ENCODE assay signal across 7 mouse cellular contexts in the genomic region with DNA sequence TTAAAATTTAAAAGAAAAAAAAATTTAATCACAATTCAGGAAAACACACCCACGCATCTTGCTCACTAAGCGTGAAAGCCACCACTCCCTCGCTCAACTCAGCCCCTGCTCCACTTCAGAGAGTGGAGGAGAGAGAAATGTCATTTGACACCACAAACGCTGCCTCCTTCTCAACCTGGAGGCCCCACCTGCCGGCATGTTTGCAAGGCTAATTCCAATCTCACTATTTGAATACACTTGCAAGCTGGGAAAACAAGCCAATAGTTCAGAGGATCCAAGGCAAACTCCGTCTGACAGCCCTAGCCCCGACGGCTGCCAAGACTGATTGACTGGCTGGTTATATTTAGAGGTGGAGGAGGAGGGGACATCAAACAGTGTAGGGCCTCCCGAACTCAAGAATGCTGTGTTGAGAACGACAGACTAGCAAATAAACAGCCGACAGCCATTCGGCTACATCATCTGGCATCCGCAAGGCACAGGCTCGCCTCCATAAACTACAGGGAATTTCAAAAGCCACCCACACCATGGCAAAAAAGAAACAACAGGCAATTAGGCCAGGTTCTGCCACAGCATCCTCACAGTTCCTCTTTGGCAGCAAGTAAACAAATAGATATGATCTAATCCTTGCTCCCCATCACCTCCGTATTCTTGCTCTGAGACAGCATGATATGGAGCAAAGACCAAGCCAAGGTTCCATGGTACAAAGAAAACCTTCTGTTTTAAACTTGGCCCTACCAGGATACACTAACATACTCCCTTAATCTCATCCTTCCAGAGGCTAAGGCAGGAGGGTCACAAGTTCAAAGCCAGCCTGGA.
DNase-seq lines count a peak whose midpoint lies in the region; ATAC-seq and TF ChIP-seq lines count a peak whose summit lies in the region.

No protein-coding gene starts in this region.

- H3K27ac ChIP-seq in gastrocnemius, adult 2 months, result peak overlapping the region; percentile 85
- H3K27ac ChIP-seq in hindbrain, embryonic 16.5 days (ENCODE audit: low read depth, low read length), result peak overlapping the region; percentile 3
- H3K27ac ChIP-seq in midbrain, embryonic 11.5 days (ENCODE audit: low read depth, low read length), result peak overlapping the region; percentile 10

- intact Hi-C loops in gastrocnemius, adult 2 months (cut with DNase I), result loop anchor here (5.0 kb wide), 1 partner anchor 63 kb away; no protein-coding TSS in a partner anchor

- no peaks in the 10 kb centered on the region for H3K36me3 ChIP-seq in hindbrain, embryonic 16.5 days (ENCODE audit: control insufficient read depth, insufficient read depth, low read length)
- 0 out of 2 replicates have a peak, but pooled peaks cover 2% of the 10 kb centered on the region for H3K36me3 ChIP-seq in midbrain, embryonic 11.5 days (ENCODE audit: control insufficient read depth, insufficient read depth, low read length)

- no peak for TF ChIP-seq CTCF in gastrocnemius, adult 2 months (IDR thresholded peaks at IDR 0.05)

- H3K27me3 ChIP-seq in hindbrain, embryonic 16.5 days (replicated peaks; ENCODE audit: control insufficient read depth, insufficient read depth, low read length), result no peaks in the 10 kb centered on the region
- H3K27me3 ChIP-seq in midbrain, embryonic 11.5 days (ENCODE audit: control insufficient read depth, insufficient read depth, low read length), result no peaks in the 10 kb centered on the region

- no peak for ATAC-seq in hindbrain, embryonic 16.5 days
- ATAC-seq in midbrain, embryonic 11.5 days (ENCODE audit: low FRiP score), result peak; percentile 20; the same call in 1 of the 2 replicates

- H3K4me3 ChIP-seq in gastrocnemius, adult 2 months, result peak overlapping the region; percentile 36
- no peak overlapping the region for H3K4me3 ChIP-seq in hindbrain, embryonic 16.5 days (ENCODE audit: low read length)
- H3K4me3 ChIP-seq in midbrain, embryonic 11.5 days (ENCODE audit: low read depth, low read length), result no peak overlapping the region

- WGBS in hindbrain, embryonic 16.5 days, result 20% methylated on average over 15 of the region's 15 CpGs
- WGBS in midbrain, embryonic 11.5 days, result 18% methylated on average over 15 of the region's 15 CpGs

- H3K4me2 ChIP-seq in hindbrain, embryonic 16.5 days (ENCODE audit: low read length), result no peak overlapping the region
- no peak overlapping the region for H3K4me2 ChIP-seq in midbrain, embryonic 11.5 days

- no peak overlapping the region for H3K9ac ChIP-seq in hindbrain, embryonic 16.5 days (ENCODE audit: low read depth, low read length)
- H3K9ac ChIP-seq in midbrain, embryonic 11.5 days (ENCODE audit: low read length), result no peak overlapping the region

- H3K4me1 ChIP-seq in hindbrain, embryonic 16.5 days (ENCODE audit: control insufficient read depth, insufficient read depth, low read depth, low read length), result peaks cover 43% of the 10 kb centered on the region
- peaks cover 50% of the 10 kb centered on the region for H3K4me1 ChIP-seq in midbrain, embryonic 11.5 days (ENCODE audit: control insufficient read depth, insufficient read depth, low read length)

- H3K9me3 ChIP-seq in hindbrain, embryonic 16.5 days (ENCODE audit: control insufficient read depth, low read length), result no peaks in the 10 kb centered on the region
- no peaks in the 10 kb centered on the region for H3K9me3 ChIP-seq in midbrain, embryonic 11.5 days (ENCODE audit: control insufficient read depth, low read length)

- DNase-seq in Muller cell, postnatal 12 days (ENCODE audit: inconsistent ontology term), result peak; percentile 83
- peak; percentile 59 for DNase-seq in cerebellum, adult 9-11 months
- DNase-seq in gastrocnemius, adult 2 months, result peak; percentile 71
- peak; percentile 19 to 54 for DNase-seq in left cerebral cortex, adult 8-10 months (ENCODE audit: low spot score in 2 of 2)
- DNase-seq in midbrain, embryonic 11.5 days (ENCODE audit: low spot score, missing footprints), result no peak
- DNase-seq in thymus, postnatal 10 days (ENCODE audit: low spot score in 2 of 2), result peak; percentile 60 to 67

Comparison
In these comparisons a context has a peak if more than half of its experiments do, and no peak if none do; other contexts are left out.
1. H3K27ac ChIP-seq: peak in every context shown above with its lines; median percentile 85 in gastrocnemius, adult 2 months; 10 in midbrain, embryonic 11.5 days; 3 in hindbrain, embryonic 16.5 days.